Mouse (Mus musculus): ENCODE results near the gene Zfp13.
"Not testable (repeated sequence)": the region's sequence is repeated elsewhere in the genome, so short reads cannot be mapped to it uniquely, and the experiment has no call there.

The Zfp13 gene

GRCm38 (mm10) chr17:23598582-23599552 lies at the start of gene Zfp13:
Gene Zfp13, minus strand, starts transcription at chr17:23599487.
- peak; percentile 57 to 59 for DNase-seq

- DNase-seq: no peak
Measured at GRCm38 (mm10) chr17:23645894-23646293, 46.6 kb upstream of the Zfp13 start.

GRCm38 (mm10) chr17:23644613-23645495 lies 45.6 kb upstream of the Zfp13 start, which contains the start of gene Mmp25:
Gene Mmp25, minus strand, starts transcription at chr17:23645277.
- no peak for DNase-seq

GRCm38 (mm10) chr17:23631241-23631640 lies 32.0 kb upstream of the Zfp13 start:
- no peak for DNase-seq

DNA sequence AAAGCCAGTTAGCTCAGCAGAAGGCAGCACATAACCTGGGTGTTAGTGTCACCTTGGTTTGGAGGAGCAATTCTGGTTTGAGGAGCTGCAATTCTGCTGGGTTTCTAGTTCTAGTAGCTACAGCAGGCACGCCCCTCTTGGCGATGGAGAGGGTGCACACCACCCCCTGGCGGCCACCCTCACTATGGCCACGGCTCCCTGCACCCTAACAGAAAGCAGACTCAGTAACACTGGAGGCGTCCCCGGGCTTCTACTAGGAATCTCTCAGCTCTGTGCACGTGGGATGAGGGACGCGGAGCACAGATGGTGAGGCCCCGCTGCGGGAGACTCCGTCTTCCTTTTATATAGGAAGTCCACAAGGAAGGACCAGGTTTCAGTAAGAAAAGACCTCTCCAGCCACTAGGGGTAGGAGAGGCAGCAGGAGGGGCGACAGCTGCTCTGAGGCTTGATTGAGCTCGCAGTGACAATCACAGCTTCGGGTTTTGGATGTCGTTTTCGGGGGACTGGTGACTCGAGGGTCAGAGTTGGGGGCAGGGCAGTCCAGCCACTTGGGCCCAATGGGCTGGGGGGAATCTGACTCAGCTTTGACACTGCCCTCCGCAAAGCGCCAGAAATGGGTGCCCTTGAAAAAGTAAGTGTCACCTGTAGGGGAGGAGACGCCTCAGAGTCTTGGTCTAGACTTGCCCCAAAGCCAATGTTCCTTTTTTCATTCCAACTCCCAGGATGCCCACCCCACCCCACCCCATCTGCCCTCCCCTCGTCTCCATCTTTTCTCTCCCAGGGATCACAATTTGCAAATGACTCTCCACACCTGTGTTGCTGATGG lies 31.1 kb upstream of the Zfp13 start:
- DNase-seq: peak; percentile 74 to 82

GRCm38 (mm10) chr17:23627813-23628212 lies 28.5 kb upstream of the Zfp13 start:
- DNase-seq: no peak

DNA sequence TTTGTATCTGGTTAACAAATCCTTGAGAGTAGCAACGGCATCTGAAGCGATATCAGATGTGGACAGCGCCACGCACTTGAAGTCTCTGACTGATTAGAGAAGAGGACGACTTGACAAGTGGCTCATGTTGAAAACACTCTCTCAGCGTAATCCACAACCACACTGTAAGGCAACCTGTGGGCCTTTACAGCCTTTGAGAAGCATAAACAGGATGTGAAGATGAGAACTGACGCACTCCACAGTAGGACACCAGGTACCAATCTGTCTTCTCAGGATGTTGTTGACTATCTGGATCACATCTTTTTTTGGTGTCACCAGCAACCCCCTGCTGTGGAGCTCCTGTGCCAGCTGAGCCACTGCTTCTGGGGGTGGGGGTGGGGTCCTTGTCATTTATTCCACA lies 21.1 kb upstream of the Zfp13 start:
- DNase-seq: no peak

GRCm38 (mm10) chr17:23617087-23617486 lies 17.8 kb upstream of the Zfp13 start:
- DNase-seq: no peak

- peak; percentile 73 to 77 for DNase-seq
Measured at GRCm38 (mm10) chr17:23610361-23610800, 11.1 kb upstream of the Zfp13 start.

DNA sequence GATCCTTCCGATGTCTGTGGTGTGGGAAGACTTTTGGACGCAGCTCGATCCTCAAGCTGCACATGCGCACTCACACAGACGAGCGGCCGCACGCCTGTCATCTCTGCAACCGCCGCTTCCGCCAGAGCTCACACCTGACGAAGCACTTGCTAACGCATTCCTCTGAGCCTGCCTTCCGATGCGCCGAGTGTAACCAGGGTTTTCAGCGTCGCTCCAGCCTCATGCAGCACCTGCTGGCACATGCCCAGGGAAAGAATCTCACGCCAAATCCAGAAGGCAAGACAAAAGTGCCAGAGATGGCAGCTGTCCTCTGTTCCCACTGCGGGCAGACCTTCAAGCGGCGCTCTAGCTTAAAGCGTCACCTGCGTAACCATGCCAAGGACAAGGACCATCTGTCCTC lies 10.3 kb upstream of the Zfp13 start:
- peak; percentile 54 to 56 for DNase-seq

GRCm38 (mm10) chr17:23605220-23605619 lies 5.9 kb upstream of the Zfp13 start:
- DNase-seq: no peak

- no peak for DNase-seq
Measured at GRCm38 (mm10) chr17:23604394-23604793, 5.1 kb upstream of the Zfp13 start.

GRCm38 (mm10) chr17:23603542-23603941 lies 4.3 kb upstream of the Zfp13 start:
- DNase-seq: no peak

DNA sequence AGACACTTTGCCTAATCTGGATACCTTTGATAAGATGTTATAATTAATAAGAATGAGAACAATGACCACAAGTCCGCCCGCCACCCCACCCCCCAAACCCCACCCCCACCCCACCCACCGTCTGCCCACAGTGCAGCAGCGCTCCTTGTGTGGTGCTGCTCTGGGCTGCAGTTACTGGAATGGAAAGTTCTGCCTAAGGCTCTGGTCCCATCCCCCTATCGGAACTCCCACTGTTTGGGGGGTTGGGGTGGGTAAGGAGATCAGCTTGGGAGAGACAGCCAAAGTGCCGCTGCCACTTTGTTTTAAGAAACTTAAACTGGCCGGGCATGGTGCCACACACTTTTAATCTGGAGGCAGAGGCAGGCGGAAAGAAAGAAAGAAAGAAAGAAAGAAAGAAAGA lies 3.8 kb upstream of the Zfp13 start:
- DNase-seq: no peak

- DNase-seq: no peak
Measured at GRCm38 (mm10) chr17:23601836-23602585, 2.7 kb upstream of the Zfp13 start.

- no peak for DNase-seq
Measured at GRCm38 (mm10) chr17:23600641-23601622, 1.6 kb upstream of the Zfp13 start, which contains the start of gene Zscan10. Gene Zscan10, plus strand, starts transcription at chr17:23600856.

DNA sequence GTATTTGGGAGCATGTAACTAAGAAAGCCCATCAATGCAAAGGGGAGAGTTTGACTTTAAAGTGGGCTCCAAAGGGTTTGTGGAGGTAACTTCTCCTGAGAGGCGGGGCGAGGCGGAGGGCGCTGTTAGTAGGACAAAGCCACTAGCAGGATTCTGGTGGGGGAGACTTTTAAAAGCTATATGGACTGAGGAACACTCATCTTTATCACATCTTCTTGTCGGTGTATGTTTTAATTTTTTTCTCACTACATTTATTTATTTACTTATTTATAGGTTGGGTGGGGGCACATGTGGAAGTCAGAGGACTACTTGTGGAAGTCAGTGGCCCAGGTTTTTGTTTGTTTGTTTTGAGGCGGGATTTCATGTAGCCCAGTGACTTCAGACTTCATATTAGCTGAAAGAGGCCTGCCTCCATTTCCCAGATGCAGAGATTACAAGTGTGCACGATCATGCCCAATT lies 347 bp upstream of the Zfp13 start:
- no peak for DNase-seq

- DNase-seq: not testable (repeated sequence)
Measured at GRCm38 (mm10) chr17:23595139-23595538, 4.1 kb downstream of the Zfp13 start.

- DNase-seq: no peak
Measured at GRCm38 (mm10) chr17:23592926-23593300, 6.4 kb downstream of the Zfp13 start.
